Mouse (Mus musculus) heart, postnatal 0 days (tissue): ENCODE data around the gene Rrbp1.

Experiments used
- CTCF ChIP-seq: IDR thresholded peaks from 2 replicates; pipeline ENCODE4 v1.5.1; 2016; ENCODE audit warnings: antibody characterized with exemption, control low read depth, low read depth
- EP300 ChIP-seq: IDR thresholded peaks from 2 replicates; pipeline ENCODE4 v1.6.1; 2016; ENCODE audit warnings: antibody characterized with exemption, low read depth

- TF ChIP-seq CTCF (no peak), EP300 (no peak)
Observed at GRCm38 (mm10) chr2:143953944-143954343, 57.1 kb downstream of the Rrbp1 start.
